Mouse (Mus musculus): ENCODE data around the gene Gm20696.

GRCm38 (mm10) chr6:99443460-99443859 lies 223.1 kb downstream of the Gm20696 start:
- TF ChIP-seq POLR2A (IDR thresholded peaks at IDR 0.05; ENCODE audit: borderline replicate concordance, insufficient read depth, low read length) (no peak), CTCF (IDR thresholded peaks at IDR 0.05; ENCODE audit: borderline replicate concordance, insufficient read depth, low read depth, low read length) (no peak)

All from cerebellum, adult 2 months (tissue).